9 mouse cellular contexts compared by ENCODE assay signal in genomic region chr4:32481366-32482055, GRCm38 (mm10).
DNase-seq lines count a peak whose midpoint lies in the region; ATAC-seq and TF ChIP-seq lines count a peak whose summit lies in the region.
"Had no signal": no experiment of that assay in that cellular context is flagged by ENCODE, and none has a peak within 500 bp of the region (broad histone marks: within the 10 kb centered on the region; RNA-seq: fewer than 3 reads in every experiment).

No protein-coding gene starts in this region.

- 0 out of 2 replicates have a peak overlapping the region, but pooled peaks have one; percentile 20 for H3K9ac ChIP-seq in lung, embryonic 14.5 days
- H3K9ac ChIP-seq in heart, embryonic 15.5 days = no peak overlapping the region
- peak overlapping the region; percentile 27; the same call in 1 of the 2 replicates for H3K9ac ChIP-seq in midbrain, embryonic 14.5 days (replicated peaks; ENCODE audit: low read length)

- H3K4me2 ChIP-seq in lung, embryonic 14.5 days = peak overlapping the region; percentile 19; the same call in 1 of the 2 replicates
- H3K4me2 ChIP-seq in heart, embryonic 15.5 days = peak overlapping the region; percentile 27
- peak overlapping the region; percentile 15 for H3K4me2 ChIP-seq in midbrain, embryonic 14.5 days (ENCODE audit: low read length)

- no peak for DNase-seq in lung, embryonic 14.5 days
- no peak for DNase-seq in lung, postnatal 4 days
- peak; percentile 40 to 47 for DNase-seq in cerebellum, postnatal 36 days
- peak; percentile 56 for DNase-seq in midbrain, embryonic 14.5 days
- DNase-seq in adrenal gland, postnatal 25 days = no peak
- DNase-seq in thymus, adult 18-20 months = no peak

- H3K4me1 ChIP-seq in lung, embryonic 14.5 days (ENCODE audit: insufficient read depth) = peaks cover 5% of the 10 kb centered on the region; the same call in 1 of the 2 replicates
- peaks cover 17% of the 10 kb centered on the region for H3K4me1 ChIP-seq in heart, embryonic 15.5 days (replicated peaks)
- H3K4me1 ChIP-seq in midbrain, embryonic 14.5 days (ENCODE audit: control insufficient read depth, insufficient read depth, low read length) = peaks cover 70% of the 10 kb centered on the region

- H3K36me3 ChIP-seq in lung, embryonic 14.5 days (ENCODE audit: insufficient read depth) = no peaks in the 10 kb centered on the region
- no peaks in the 10 kb centered on the region for H3K36me3 ChIP-seq in heart, embryonic 15.5 days
- no peaks in the 10 kb centered on the region for H3K36me3 ChIP-seq in midbrain, embryonic 14.5 days (ENCODE audit: control insufficient read depth, insufficient read depth, low read length)

- WGBS in lung, embryonic 14.5 days = 28% methylated on average over 18 of the region's 18 CpGs
- 26% methylated on average over 18 of the region's 18 CpGs for WGBS in heart, embryonic 15.5 days
- 9% methylated on average over 18 of the region's 18 CpGs for WGBS in midbrain, embryonic 14.5 days

- no peaks in the 10 kb centered on the region for H3K27me3 ChIP-seq in lung, embryonic 14.5 days (ENCODE audit: insufficient read depth, low read length)
- H3K27me3 ChIP-seq in heart, embryonic 15.5 days = no peaks in the 10 kb centered on the region
- no peaks in the 10 kb centered on the region for H3K27me3 ChIP-seq in midbrain, embryonic 14.5 days (ENCODE audit: control insufficient read depth, insufficient read depth, low read length)
- H3K27me3 ChIP-seq: Patski had no signal

- H3K9me3 ChIP-seq in lung, embryonic 14.5 days (ENCODE audit: low read depth, low read length) = no peaks in the 10 kb centered on the region
- H3K9me3 ChIP-seq in heart, embryonic 15.5 days (replicated peaks) = no peaks in the 10 kb centered on the region
- H3K9me3 ChIP-seq in midbrain, embryonic 14.5 days (ENCODE audit: control insufficient read depth, low read length) = no peaks in the 10 kb centered on the region

- TF ChIP-seq CTCF in lung, embryonic 14.5 days (IDR thresholded peaks at IDR 0.05; ENCODE audit: low read depth) = no peak

- no peak overlapping the region for H3K27ac ChIP-seq in lung, embryonic 14.5 days (ENCODE audit: low read depth)
- H3K27ac ChIP-seq in heart, embryonic 15.5 days = no peak overlapping the region
- H3K27ac ChIP-seq in midbrain, embryonic 14.5 days (replicated peaks; ENCODE audit: low read depth, low read length) = peak overlapping the region; percentile 79

- H3K4me3 ChIP-seq in lung, embryonic 14.5 days (ENCODE audit: low read depth, low read length) = no peak overlapping the region
- no peak overlapping the region for H3K4me3 ChIP-seq in heart, embryonic 15.5 days
- no peak overlapping the region for H3K4me3 ChIP-seq in midbrain, embryonic 14.5 days (replicated peaks; ENCODE audit: low read depth, low read length)

- ATAC-seq in lung, embryonic 14.5 days (ENCODE audit: insufficient read depth) = no peak
- ATAC-seq in heart, embryonic 15.5 days (replicated peaks; ENCODE audit: insufficient number of reproducible peaks, insufficient read depth, low FRiP score, low read depth) = no peak
- no peak for ATAC-seq in midbrain, embryonic 14.5 days (ENCODE audit: low FRiP score, low TSS enrichment)
- no peak for ATAC-seq in megakaryocyte-erythroid progenitor cell, adult 5-6 weeks (replicated peaks; ENCODE audit: low FRiP score, low TSS enrichment, poor library complexity, severe bottlenecking)
- ATAC-seq: Patski had no signal

Comparison
In these comparisons a context has a peak if more than half of its experiments do, and no peak if none do; other contexts are left out.
1. DNase-seq: peak in cerebellum, postnatal 36 days (2 of 2) and midbrain, embryonic 14.5 days (single experiment); none in lung, embryonic 14.5 days (single experiment), lung, postnatal 4 days (0 of 2), adrenal gland, postnatal 25 days (single experiment) and thymus, adult 18-20 months (0 of 2).
2. Peak in every context shown above with its lines, with median percentiles within 50 percentile points of each other: H3K4me2 ChIP-seq.